Mouse (Mus musculus): Measurements from ENCODE around the gene Uggt2.
"Not testable (repeated sequence)": the region's sequence is repeated elsewhere in the genome, so short reads cannot be mapped to it uniquely, and the experiment has no call there.

Uggt2 gene

DNA sequence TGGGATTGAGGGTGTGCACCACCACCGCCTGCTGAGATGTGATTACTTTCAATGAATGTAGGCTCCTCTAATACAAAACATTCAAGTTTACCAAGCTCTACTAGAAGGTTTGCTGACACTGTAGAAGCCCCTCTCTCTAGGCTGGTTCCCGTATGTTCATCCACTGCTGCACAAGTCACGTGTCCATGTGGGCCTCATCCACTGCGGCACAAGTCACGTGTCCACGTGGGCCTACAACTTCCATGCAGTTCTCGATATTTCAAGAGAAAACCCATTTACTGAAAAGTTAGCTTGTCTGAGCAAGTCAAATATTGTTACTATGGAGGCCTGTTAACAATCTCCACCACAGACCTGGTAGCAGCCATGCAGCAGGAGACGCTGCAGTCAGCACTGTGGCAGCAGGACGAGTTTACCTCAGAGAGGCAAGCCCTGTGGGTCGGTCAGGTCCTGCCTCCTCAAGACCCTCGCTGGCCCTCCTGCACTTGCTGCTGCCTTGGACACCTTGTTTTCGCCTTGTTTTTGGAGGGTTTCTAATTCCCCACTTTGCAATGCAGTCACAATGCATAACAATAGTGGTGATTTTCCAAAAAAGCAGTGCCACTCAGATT is 62.0 kb downstream of the Uggt2 start:
- no peak for DNase-seq (ENCODE audit: low spot score in 2 of 2)

DNA sequence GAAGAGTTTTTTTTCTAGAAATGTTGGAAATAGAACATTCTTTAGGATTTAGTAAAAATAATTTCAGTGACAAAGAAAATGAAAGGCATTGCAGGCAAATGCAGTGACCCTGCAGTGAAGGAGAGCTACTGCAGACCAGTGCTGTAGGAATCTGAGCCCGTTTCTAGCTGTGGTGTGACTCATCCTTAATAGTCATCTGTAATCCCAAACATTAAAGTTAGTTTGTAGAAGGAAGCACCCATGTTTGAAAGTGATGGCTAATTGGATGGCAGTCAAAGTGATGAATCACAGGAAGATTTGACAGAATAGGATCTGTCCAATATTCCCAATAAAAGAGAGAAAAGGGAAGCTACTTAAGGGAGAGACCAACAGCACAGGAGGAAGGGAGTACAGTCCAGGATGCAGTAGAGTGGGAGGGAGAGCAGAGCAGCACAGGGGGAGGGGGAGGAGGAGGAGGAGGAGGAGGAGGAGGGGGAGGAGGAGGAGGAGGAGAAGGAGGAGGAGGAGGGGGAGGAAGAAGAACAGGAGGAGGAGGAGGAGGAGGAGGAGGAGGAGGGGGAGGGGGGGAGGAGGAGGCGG is 71.5 kb downstream of the Uggt2 start:
- no peak for DNase-seq (ENCODE audit: low spot score in 2 of 2)

DNA sequence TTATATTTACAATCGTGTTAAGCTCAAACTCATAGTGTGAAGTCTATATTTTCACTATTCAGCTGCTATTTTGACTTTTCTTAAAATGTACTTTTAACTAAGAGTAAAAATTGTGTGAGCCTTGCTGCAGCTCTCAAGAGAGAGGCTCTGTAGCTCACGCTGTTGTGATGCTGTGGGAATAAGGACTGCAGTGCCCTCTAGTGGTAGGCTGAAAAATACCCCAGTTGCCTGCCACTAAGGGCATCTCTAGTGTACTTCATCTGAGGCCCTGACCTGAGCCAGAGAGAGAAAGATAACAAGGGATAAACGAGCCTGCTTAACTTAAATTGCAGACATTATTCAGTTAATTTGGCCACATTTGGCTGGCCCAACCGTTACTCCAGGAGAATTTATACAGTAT is 72.1 kb downstream of the Uggt2 start:
- DNase-seq (ENCODE audit: low spot score in 2 of 2), result peak in 1 of 2 experiments; percentile 32

DNA sequence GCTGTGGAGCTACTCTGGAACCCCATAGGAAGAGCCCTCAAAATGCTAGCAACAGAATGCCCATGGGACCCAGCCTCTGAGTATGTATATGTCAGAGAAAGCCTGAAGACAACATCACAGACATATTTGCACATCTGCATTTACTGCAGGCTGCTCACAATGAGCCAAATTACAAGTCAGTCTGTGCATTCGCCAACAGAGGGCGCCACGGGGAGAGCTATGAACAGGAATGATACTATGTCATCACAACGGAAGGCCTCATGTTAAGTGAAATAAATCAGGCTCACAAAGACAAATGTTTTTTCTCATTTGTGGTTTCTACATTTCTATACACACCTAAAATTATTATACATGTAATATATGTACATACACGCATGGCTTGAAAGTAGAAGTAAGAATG is 73.3 kb downstream of the Uggt2 start:
- peak in 1 of 2 experiments; percentile 16 for DNase-seq (ENCODE audit: low spot score in 2 of 2)

DNA sequence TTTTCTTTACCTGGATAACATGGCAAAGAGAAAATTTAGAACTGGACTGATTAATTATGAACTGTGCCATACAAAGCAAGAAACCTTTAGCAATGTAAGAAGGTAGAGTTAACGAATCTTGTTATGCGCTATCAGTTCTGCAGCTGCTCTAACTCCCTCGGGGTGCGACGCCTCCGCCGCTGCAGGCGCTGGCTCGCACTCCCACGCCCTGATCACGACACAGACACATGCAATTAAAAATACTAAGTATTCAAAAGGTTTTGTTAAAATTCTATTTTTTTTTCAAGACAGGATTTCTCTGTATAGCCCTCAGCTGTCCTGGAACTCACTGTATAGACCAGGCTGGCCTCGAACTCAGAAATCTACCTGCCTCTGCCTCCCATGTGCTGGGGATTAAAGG is 85.7 kb downstream of the Uggt2 start:
- DNase-seq (ENCODE audit: low spot score in 2 of 2), result no peak

DNA sequence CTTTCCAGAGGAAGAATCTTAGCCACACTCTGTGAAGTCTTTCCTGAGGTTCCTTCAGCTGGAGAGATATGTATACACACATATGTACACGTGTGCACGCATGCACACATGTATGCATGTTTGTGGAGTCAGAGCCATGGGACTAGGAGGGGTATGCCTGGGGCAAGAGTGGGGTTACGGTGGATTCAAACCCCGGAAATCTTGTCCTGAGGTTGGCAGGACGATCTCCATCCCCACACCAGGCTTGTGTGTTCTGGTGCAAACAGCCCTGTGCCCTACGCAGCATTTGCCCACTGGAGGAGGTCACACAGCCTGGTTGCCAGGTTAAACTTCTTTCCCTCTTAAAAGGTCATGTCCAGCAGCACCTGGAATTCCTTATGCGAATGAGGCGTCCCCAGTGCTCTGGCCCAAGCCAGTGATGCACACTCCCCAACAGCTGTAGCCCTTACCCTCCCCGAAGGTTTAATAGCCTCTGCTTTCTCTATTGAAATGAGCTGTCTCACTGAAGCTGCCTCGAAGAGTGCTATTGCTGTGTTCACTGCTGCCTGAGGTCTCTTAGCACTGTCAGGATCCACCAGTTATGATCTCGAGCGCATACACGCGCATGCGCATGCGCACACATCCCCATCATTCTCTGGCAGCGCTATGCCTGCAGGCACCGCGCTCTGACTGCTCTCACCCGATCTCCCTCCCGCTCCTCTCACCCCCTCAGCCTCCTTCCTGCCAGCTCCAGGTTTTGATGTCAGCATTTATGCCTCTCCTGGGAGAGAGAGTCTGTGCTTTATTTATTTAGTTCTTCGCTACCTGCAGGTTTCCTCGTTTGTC is 86.4 kb downstream of the Uggt2 start:
- peak; percentile 41 to 67 for DNase-seq (ENCODE audit: low spot score in 2 of 2)

DNA sequence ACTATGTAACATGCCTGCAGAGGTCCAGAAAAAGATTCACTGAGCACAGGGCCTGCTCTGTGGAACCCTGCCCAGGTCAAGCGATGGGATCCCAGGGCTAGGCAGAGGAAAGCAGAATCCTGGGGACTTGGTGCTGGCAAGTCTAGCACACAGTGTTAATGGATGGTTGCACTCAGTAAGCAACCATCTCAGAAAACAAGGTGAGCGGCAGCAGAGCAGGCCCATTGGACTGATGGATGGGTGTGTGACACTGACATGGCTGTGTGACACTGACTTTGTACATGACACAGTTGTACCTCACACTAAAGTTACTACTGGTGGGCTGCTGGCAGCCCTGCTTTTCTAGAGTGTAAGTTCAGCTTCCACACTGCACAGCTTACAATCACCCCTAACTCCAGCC is 89.7 kb downstream of the Uggt2 start:
- DNase-seq (ENCODE audit: low spot score in 2 of 2), result no peak

DNA sequence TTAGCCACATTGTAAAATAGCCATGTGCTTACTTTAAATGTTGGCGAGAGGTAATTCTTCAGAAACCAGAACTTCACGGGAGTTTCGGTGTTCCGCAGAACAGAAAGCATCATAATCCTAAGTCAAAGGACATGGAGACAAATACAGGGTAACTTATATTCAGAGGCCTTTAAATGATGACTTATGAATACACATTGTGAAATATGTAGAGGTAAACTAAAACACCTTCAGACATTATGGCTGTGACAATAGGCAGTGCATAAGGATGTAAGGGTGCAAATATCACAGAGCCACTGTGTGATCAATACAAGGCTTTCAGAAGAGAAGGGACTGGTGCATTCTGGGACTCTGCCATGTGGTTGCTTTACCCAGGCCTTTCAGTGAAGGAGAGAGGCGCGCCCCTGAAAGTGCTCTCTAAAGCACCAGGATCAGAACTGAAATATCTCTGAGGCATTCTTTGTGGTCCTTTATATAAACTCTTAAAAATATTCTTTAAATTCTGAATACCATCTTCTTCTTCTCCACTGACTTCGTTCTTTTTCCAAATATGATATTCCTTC is 91.1 kb downstream of the Uggt2 start:
- DNase-seq (ENCODE audit: low spot score in 2 of 2), result no peak

DNA sequence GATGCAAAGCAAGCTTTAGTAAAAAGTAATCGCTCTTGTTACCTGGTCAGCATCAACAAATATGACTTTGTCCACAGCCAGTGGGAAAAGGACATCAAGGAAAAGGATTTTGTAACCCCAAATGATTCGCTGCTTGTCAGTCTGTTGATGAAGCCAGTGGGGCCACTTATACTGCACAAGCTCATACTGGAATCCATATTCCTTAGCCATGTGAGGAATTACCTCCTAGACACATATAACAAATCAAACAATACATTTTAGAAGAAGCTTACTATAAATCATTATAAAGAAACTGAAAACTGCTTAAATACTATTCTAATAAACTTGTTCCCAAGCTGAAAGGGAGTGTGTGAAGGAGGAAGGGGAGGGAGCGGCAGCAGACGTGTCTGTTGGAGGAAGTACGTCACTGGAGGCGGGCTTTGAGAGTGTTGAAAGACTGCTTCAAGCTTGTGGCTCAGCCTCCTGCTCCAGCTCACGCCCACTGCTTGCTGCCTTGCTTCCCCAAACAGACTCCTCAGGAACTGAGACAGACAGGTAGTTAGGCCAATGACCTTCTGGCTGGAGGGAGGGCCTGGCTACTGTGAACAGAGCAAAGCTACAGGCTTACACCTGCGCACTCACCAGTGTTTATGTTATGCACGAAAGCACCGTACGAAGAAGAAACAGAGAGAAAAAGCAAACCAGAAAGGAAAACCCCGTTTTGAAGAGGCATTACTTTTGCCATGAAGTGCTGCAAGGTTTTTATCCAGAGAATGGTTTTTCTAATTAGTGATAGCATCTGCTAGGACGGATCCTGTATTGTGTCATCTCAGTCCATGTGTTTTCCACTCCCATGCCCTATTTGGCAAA is 91.9 kb downstream of the Uggt2 start:
- DNase-seq (ENCODE audit: low spot score in 2 of 2), result peak; percentile 85 to 96

DNA sequence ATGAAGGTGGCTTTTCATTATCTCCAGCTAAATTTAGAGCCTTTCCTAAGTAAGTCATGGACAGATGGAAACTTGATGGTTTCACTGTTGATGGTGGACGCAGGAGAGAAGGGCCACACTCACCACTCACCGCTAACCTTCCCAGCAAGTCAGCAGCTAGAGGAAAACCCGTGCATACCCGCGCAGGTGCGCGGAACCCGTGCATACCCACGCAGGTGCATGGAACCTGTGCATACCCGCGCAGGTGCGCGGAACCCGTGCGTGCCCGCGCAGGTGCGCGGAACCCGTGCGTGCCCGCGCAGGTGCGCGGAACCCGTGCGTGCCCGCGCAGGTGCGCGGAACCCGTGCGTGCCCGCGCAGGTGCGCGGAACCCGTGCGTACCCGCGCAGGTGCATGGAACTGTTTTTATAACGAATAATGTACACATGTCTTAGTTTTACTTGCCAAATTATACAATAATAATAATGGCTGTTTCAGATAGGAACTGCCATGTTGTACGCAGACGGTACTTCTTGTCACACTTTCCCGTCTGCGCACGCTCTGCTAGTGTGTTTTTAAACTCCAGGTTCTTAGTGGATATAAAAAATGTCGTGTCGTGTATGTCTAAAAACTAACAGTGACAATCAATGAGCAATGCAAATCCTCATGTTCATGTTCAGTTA is 92.7 kb downstream of the Uggt2 start:
- DNase-seq (ENCODE audit: low spot score in 2 of 2), result no peak

DNA sequence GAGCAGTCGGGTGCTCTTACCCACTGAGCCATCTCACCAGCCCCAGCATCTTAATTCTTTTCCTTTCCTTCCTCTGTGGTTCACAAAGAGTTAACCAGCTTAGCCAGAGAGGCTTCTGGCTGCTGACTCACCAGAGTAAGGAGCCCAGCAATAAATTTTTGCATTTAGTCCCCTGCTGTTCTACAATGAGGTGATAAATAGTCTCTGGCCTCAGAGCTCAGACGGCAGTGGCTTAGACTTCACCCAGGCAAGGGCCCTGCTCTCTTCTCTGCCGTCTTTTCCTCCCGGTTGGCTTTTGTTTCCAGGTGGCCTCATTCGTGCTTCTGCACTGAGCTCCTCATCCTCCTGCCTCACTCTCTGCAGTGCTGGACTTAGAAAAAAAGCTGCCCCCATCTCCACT is 93.4 kb downstream of the Uggt2 start:
- no peak for DNase-seq (ENCODE audit: low spot score in 2 of 2)

DNA sequence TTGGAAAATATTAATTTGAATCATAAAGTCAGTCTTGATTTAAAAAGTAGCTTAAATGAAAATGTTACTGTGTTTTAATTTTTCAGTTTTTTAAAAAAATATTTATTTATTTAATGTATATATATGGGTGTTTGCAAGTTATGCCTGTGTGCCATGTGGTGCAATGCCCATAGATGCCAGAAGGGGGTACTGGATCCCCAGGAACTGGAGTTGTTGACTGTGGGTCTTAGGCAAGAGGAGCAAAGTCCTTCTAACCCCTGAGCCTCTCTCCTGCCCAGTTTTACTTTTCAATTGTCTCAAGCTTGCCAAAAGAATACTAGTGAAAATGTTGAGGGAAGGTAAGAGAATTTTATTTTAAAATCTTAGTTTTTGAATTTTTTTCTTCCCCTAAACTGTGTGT is 95.9 kb downstream of the Uggt2 start:
- no peak for DNase-seq (ENCODE audit: low spot score in 2 of 2)

DNA sequence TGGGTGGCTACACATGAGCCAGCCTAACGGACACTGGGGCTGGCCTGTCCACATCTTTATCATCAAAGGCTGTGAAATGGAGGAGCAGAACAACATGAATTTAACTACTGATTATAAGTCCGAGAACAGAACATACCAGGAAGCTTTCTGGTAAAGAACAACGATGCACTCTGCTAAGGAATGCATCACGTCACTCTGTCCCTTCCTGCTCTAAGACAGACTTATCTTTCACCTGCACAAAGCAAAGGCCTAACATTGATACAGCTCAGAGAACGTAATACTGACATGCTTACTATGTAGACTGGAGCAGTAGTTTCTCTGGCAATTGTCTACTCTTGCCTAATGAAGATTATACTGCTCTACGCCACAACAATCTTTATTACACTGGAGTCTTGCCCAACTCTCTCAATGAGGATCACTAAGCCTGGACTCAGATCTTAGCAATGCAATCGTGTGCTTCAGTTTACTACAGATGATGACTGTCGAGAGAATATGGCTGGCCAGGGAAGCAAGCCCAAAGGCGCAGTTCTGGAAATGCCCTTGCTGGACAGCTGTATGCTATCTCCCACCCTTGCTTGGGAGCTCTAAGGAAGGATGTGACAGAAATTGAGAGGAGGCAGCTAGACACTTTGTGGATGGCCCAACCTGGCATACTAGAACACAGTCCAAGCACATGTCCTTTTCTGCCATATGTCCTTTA is 103.9 kb downstream of the Uggt2 start:
- no peak for DNase-seq (ENCODE audit: low spot score in 2 of 2)

DNA sequence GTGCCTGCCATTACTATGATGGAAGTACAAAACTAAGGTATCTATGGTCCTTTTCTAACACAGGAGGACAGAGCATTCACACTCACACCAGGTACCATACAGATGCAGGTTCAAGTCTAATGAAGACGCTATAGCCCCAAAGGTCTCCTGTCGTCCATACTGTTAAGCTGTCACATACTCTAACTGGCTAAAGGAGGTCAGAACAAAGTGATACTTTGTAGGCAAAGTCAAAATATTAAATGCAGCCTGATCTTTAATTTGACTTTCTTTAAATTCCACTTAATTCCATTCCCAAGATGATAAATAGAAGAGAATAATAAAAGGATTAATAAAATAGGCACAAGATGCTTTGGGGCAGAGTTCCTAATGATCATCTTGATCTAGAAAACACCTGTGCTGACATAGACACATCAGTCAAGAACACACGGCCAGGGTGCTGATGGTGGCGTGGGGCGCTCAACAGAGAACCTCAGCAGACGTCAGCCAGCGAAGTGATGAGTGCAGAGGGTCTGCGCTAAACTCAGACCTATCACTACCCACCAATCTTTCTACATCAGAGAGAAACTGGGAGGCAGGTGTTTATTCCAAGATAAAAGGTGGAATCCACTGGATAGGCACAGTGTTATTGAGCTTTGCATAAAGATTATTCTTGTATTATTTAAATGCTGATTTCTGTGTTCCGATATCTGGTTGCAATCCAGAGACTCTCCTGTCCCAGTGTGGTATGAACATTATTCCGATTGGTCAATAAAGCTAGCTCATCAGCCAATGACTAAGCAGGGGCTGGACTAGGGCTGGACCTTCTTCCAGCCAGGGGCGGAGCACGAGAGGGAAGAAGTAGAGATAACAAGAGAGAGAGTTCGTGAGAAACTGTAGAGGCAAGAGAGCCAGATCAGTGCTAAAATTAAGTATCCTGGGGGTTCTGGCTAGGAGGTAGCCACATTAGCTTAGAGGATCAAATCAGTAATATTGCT is 111.4 kb downstream of the Uggt2 start:
- no peak for DNase-seq (ENCODE audit: low spot score in 2 of 2)

DNA sequence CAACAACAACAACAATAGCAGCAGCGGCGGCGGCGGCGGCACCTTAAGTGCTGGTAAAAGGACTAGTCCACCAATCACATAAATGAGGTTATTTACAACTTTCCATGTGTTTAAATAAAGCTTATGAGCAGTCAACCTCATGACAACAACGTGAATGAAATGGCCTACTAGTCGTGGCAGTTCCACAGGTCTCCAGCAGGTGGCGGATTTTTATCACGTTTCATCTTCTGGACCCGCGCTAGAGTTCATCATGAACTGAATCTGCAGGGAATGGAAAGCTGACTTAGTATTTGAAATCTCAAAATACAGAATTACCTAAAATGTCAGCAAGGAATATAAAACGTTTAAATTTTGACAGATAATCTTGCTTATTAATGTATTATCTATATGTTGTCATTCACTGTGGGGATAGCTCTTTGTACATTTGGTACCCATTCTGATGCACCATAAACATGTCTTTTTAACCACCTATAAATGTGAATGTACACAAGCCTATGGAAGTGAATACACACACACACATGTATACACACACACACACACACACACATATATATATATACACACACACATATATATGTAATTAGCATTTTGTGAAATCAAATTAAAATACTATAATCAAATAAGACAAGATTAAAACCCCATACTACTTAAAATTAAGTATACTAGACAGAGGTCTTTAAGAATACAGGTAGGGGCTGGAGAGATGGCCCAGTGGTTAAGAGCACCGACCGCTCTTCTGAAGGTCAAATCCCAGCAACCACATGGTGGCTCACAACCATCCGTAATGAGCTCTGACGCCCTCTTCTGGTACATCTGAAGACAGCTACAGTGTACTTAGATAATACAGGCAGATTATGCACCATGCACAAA is 112.3 kb downstream of the Uggt2 start:
- DNase-seq (ENCODE audit: low spot score in 2 of 2), result peak; percentile 55 to 75

DNA sequence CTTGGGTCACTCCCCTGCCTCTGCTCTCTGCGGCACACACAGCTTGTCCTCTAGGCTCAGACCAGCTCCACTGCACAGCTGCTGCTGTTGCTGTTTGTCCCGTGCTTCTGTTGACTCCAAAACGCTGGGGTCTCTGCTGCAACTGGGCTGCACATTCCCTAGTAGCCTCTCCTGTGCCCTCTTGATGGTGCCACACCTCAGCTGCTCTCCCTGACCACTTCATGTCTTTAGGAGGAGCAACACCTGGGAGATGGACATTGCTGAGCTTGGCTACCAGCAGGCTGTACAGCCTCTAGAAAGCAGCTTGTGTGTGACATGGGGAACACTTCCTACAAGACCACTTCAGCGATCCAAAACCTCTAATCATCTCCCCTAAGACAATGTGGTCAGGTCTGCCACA is 115.1 kb downstream of the Uggt2 start:
- DNase-seq (ENCODE audit: low spot score in 2 of 2), result no peak

DNA sequence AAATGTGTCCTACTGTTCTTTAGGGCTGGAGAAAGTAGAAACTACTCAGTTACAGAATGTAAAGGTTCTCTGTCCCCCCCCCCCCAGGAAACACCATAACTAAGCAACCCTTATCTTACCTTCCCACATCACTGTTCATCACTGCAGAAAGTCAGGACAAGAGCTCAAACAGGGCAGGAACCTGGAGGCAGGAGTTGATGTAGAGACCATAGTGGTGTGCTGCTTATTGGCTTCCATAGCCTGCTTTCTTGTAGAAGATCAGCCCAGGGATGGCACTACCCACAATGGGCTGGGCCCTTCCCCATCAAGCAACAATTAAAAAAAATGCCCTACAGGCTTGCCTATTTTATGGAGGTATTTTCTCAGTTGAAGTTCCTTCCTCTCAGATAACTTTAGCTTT is 115.8 kb downstream of the Uggt2 start:
- no peak for DNase-seq (ENCODE audit: low spot score in 2 of 2)

DNA sequence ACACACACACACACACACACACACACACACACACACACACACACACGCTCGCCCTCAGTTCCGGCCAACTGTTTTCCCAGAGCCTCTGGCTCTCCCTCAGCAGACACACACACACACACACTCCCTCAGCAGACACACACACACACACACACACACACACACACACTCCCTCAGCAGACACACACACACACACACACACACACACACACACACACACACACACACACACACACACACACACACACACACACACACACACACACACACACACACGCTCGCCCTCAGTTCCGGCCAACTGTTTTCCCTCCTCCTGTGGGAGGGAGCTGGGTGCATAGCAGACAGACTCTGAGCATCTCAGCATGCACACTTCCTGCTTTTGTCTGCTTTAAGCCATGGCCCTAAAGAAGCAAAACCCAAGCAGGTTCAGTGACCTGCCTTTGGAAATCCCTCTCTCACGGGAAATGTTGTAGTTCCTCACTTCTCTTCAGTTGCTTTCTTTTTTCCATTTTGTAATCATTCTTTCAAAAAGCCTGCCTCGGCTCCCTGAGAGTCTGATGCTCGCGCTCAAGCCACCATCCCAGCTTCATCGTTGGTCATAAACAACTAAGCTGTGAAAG is 116.7 kb downstream of the Uggt2 start:
- DNase-seq (ENCODE audit: low spot score in 2 of 2), result not testable (repeated sequence)

Measured in cerebellum, postnatal 4 days (tissue).